8 mouse cellular contexts compared by ENCODE assay signal in genomic region chr13:93499167-93499972, GRCm38 (mm10). TPM values are rescaled to one million over a fixed set of nuclear protein-coding genes. Genes with fewer than 3 reads are reported as not detected.
DNase-seq lines count a peak whose midpoint lies in the region; ATAC-seq lines count a peak whose summit lies in the region.

Jmy (minus strand) TSS chr13:93499808.

- H3K9ac ChIP-seq in hindbrain, embryonic 14.5 days, result peak within 1 kb of the TSS; percentile 94

- WGBS in hindbrain, embryonic 14.5 days, result under 1% methylated on average over 92 of the region's 105 CpGs

- H3K27me3 ChIP-seq in hindbrain, embryonic 14.5 days (ENCODE audit: control insufficient read depth, insufficient read depth, low read length), result no peaks in the 10 kb centered on the region

- peaks cover 30% of the 10 kb centered on the region for H3K4me1 ChIP-seq in hindbrain, embryonic 14.5 days (replicated peaks; ENCODE audit: control insufficient read depth, insufficient read depth, low read length)

- no peaks in the 10 kb centered on the region for H3K9me3 ChIP-seq in hindbrain, embryonic 14.5 days (ENCODE audit: control insufficient read depth, low read length)

- peaks cover 5% of the 10 kb centered on the region; the same call in 1 of the 2 replicates for H3K36me3 ChIP-seq in hindbrain, embryonic 14.5 days (replicated peaks; ENCODE audit: control insufficient read depth, insufficient read depth)

- peak within 1 kb of the TSS; percentile 92 for H3K4me2 ChIP-seq in hindbrain, embryonic 14.5 days (replicated peaks)

- H3K4me3 ChIP-seq in hindbrain, embryonic 14.5 days (replicated peaks; ENCODE audit: low read length), result peak within 1 kb of the TSS; percentile 96

- ATAC-seq in hindbrain, embryonic 14.5 days (ENCODE audit: low FRiP score), result peak; percentile 96

- H3K27ac ChIP-seq in hindbrain, embryonic 14.5 days, result peak within 1 kb of the TSS; percentile 95

- DNase-seq in NIH3T3 (ENCODE audit: low read depth), result peak; percentile 90
- DNase-seq in cerebellum, postnatal 10 days, result peak; percentile 94 to 95
- peak; percentile 74 to 80 for DNase-seq in frontal cortex, postnatal 14 days (ENCODE audit: low spot score in 2 of 2)
- DNase-seq in hindbrain, embryonic 14.5 days (ENCODE audit: low spot score), result peak; percentile 92
- DNase-seq in layer of hippocampus, postnatal 36 days, result peak; percentile 78 to 86
- DNase-seq in lung, postnatal 36 days, result peak; percentile 87
- peak; percentile 93 for DNase-seq in retina, postnatal 1 day
- peak; percentile 78 to 80 for DNase-seq in urinary bladder, adult 18-20 months (ENCODE audit: low spot score in 2 of 2)

RNA-seq across cellular contexts. Expression of gene Jmy, which starts in this region (rescaled TPM):
- polyA plus RNA-seq in hindbrain, embryonic 14.5 days (2014; fragmentation: Nextera tagmentation; extraction: Ambion mirVana), result 7.8 and 8.6 TPM in 2 replicates
- total RNA-seq in layer of hippocampus, postnatal 36 days (2021), result 10 to 100 TPM; 40.9 to 41.8 TPM

Comparison
In these comparisons a context has a peak if more than half of its experiments do, and no peak if none do; other contexts are left out.
1. Peak in every context shown above with its lines: DNase-seq, ATAC-seq, H3K4me3 ChIP-seq and H3K27ac ChIP-seq.